Mouse (Mus musculus) left cerebral cortex, adult 2 months (tissue): Measurements from ENCODE around the gene Ppan. TPM values are rescaled to one million over a fixed set of nuclear protein-coding genes. Genes with fewer than 3 reads are reported as not detected.

Source experiments
- DNase-seq, 2 experiments: peaks; one replicate each; pipeline ENCODE4 v3.0.0; 2021 to 2022; ENCODE audit warnings: low spot score in 2 of 2, mixed read lengths in 1 of 2; ENCODE audit errors: extremely low spot score in 1 of 2
- H3K27ac ChIP-seq: fragments of 200-600 bp; 2 replicates; pipeline ENCODE4 v1.8.1; 2022
- H3K4me3 ChIP-seq: fragments of 200-600 bp; 2 replicates; pipeline ENCODE4 v1.8.1; 2022
- CTCF ChIP-seq: fragments of 200-600 bp; IDR thresholded peaks from 2 replicates; pipeline ENCODE4 v1.8.1; 2022; ENCODE audit warnings: antibody characterized with exemption, mild to moderate bottlenecking, moderate library complexity
- intact Hi-C: fragments of 180-260 bp; cut with DNase I; formaldehyde crosslinking; loops from one replicate; pipeline ENCODE4 v1.15.1; 2025
- total RNA-seq, 2 experiments: library from RNA; stranded (reverse); gene quantifications; 2 replicates each; pipeline ENCODE4 v1.2.3; 2021

Gene Ppan
- total RNA-seq, 2 experiments from 2014 or later = 25.6 to 26.3 TPM

GRCm38 (mm10) chr9:20886563-20886962, 1.4 kb upstream of the Ppan start:
- no peak overlapping the region for H3K27ac ChIP-seq
- no peak for DNase-seq
- intact Hi-C loops = no loop called here
- H3K4me3 ChIP-seq = no peak overlapping the region
- no peak for TF ChIP-seq CTCF

- Histone ChIP-seq H3K4me3 (no peak overlapping the region), H3K27ac (peak overlapping the region; percentile 98)
- DNase-seq = no peak
- intact Hi-C loops = loop anchor here (1.0 kb wide), 1 partner anchor 9 kb away; no protein-coding TSS in a partner anchor
- no peak for TF ChIP-seq CTCF
These were observed 784 bp upstream of the Ppan start for GRCm38 (mm10) chr9:20887191-20887590.

- Histone ChIP-seq H3K4me3 (peak overlapping the region; percentile 78), H3K27ac (peak overlapping the region; percentile 38)
- no peak for TF ChIP-seq CTCF
- DNase-seq = no peak
- intact Hi-C loops = loop anchor here (1.0 kb wide), 1 partner anchor 10 kb away; the partner anchor contains the start of gene Eif3g
These were observed 401 bp downstream of the Ppan start for GRCm38 (mm10) chr9:20888386-20888765.

- H3K27ac ChIP-seq = no peak overlapping the region
- intact Hi-C loops = no loop called here
- no peak for TF ChIP-seq CTCF
- DNase-seq = no peak
- no peak overlapping the region for H3K4me3 ChIP-seq
These were observed 1.5 kb downstream of the Ppan start for GRCm38 (mm10) chr9:20889185-20890141.

GRCm38 (mm10) chr9:20890411-20890810, 2.4 kb downstream of the Ppan start:
- no peak for TF ChIP-seq CTCF
- no peak for DNase-seq
- Histone ChIP-seq H3K27ac (no peak overlapping the region), H3K4me3 (no peak overlapping the region)
- intact Hi-C loops = no loop called here

GRCm38 (mm10) chr9:20891339-20892103, 3.5 kb downstream of the Ppan start:
- intact Hi-C loops = no loop called here
- no peak for TF ChIP-seq CTCF
- Histone ChIP-seq H3K27ac (no peak overlapping the region), H3K4me3 (no peak overlapping the region)
- DNase-seq = no peak

GRCm38 (mm10) chr9:20892104-20892653, 4.2 kb downstream of the Ppan start:
- no peak overlapping the region for H3K27ac ChIP-seq

GRCm38 (mm10) chr9:20893069-20893468, 5.1 kb downstream of the Ppan start:
- no peak overlapping the region for H3K27ac ChIP-seq
- intact Hi-C loops = no loop called here
- no peak for TF ChIP-seq CTCF
- DNase-seq = no peak
- no peak overlapping the region for H3K4me3 ChIP-seq

More at GRCm38 (mm10) chr9:20892104-20892653, 4.2 kb downstream of the Ppan start:
- H3K4me3 ChIP-seq = no peak overlapping the region
- DNase-seq = no peak
- intact Hi-C loops = no loop called here
- no peak for TF ChIP-seq CTCF

- no peak overlapping the region for H3K27ac ChIP-seq
- TF ChIP-seq CTCF = no peak
- no peak overlapping the region for H3K4me3 ChIP-seq
- intact Hi-C loops = no loop called here
- no peak for DNase-seq
These were observed 5.8 kb downstream of the Ppan start for GRCm38 (mm10) chr9:20893590-20894343.

- intact Hi-C loops = loop anchor here (5.0 kb wide), 1 partner anchor 178 kb away; the partner anchor contains the start of genes Fdx1l and Gm49373
- H3K4me3 ChIP-seq = no peak overlapping the region
- DNase-seq = no peak
- no peak for TF ChIP-seq CTCF
- no peak overlapping the region for H3K27ac ChIP-seq
These were observed 6.7 kb downstream of the Ppan start for GRCm38 (mm10) chr9:20894629-20895028.

- no peak for DNase-seq
- intact Hi-C loops = loop anchor here (5.0 kb wide), 1 partner anchor 177 kb away; the partner anchor contains the start of genes Fdx1l and Gm49373
- no peak overlapping the region for H3K4me3 ChIP-seq
- H3K27ac ChIP-seq = no peak overlapping the region
- no peak for TF ChIP-seq CTCF
These were observed 7.4 kb downstream of the Ppan start for GRCm38 (mm10) chr9:20895382-20895781.
